Mouse (Mus musculus): ENCODE data around the gene Baz1a. TPM values are rescaled to one million over a fixed set of nuclear protein-coding genes. Genes with fewer than 3 reads are reported as not detected.
"Not testable (repeated sequence)": the region's sequence is repeated elsewhere in the genome, so short reads cannot be mapped to it uniquely, and the experiment has no call there.

The Baz1a gene
- polyA plus RNA-seq, 1 experiment, result 3.1 TPM

DNA sequence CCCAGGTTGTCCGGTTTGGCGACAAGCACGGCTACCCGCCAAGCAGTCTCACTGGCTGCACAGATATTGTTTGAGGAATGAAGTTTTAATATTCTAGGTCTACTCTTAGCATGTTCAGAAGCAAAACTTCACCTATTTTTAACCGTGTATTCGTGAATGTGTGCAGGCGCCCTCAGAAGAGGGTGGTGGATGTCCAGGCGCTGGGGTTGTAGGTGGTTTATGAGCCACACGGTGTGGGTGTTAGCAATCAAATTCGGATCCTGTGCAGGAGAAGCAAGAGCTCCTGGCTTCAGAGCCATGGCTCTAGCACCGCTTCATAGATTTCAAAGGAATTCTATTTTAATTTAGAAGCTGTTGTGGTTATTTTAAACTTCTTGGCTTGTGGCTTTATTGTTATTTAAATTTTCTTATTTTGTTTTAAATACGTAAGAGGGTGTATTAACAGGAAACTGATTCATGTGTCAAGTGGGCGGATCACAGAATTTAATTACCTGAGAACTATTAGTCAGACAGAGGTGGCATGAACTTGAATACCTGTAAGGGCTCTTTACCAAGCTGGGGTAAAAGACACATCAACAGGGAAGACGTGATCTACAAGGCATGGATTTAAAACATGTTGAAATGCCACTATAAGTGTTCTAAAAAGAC, 6.7 kb downstream of the Baz1a start:
- Histone ChIP-seq H3K27me3 (ENCODE audit: control insufficient read depth, insufficient read depth, low read length) (no peaks in the 10 kb centered on the region), H3K27ac (ENCODE audit: insufficient read depth, low read depth, low read length) (no peak overlapping the region), H3K4me3 (ENCODE audit: low read depth, low read length) (no peak overlapping the region), H3K4me1 (ENCODE audit: control insufficient read depth, insufficient read depth, insufficient read length, low read length) (no peaks in the 10 kb centered on the region), H3K36me3 (ENCODE audit: control insufficient read depth, insufficient read depth, low read length) (no peaks in the 10 kb centered on the region)
- 82% methylated on average over 14 of the region's 14 CpGs for WGBS
- TF ChIP-seq POLR2A (IDR thresholded peaks at IDR 0.05; ENCODE audit: low read depth, low read length) (no peak), CTCF (IDR thresholded peaks at IDR 0.05; ENCODE audit: extremely low read depth, insufficient read length, insufficient replicate concordance, low read depth, low read length) (no peak)

DNA sequence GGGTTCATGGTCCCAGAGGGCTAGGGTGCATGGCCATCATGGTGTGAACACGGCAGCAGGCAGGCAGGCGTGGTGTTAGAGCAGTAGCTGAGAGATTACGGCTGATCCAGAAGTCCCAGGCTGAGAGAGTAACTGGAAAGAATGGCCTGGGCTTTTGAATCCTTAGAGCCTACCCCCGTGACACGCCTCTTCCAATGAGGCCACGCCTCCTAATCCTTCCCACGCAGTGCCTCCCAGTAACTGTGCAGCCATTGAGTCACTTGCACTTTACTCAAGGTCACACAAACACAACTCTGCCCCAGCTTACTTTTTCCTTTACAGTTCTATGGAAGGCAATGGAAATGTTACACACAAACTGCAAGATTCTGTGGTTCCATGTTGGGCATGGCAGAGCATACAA, 8.1 kb downstream of the Baz1a start:
- Histone ChIP-seq H3K4me3 (ENCODE audit: low read depth, low read length) (no peak overlapping the region), H3K27me3 (ENCODE audit: control insufficient read depth, insufficient read depth, low read length) (no peaks in the 10 kb centered on the region), H3K27ac (ENCODE audit: insufficient read depth, low read depth, low read length) (no peak overlapping the region), H3K36me3 (ENCODE audit: control insufficient read depth, insufficient read depth, low read length) (no peaks in the 10 kb centered on the region), H3K4me1 (ENCODE audit: control insufficient read depth, insufficient read depth, insufficient read length, low read length) (no peaks in the 10 kb centered on the region)
- TF ChIP-seq CTCF (IDR thresholded peaks at IDR 0.05; ENCODE audit: extremely low read depth, insufficient read length, insufficient replicate concordance, low read depth, low read length) (no peak), POLR2A (IDR thresholded peaks at IDR 0.05; ENCODE audit: low read depth, low read length) (no peak)
- 96% methylated on average over 7 of the region's 7 CpGs for WGBS

DNA sequence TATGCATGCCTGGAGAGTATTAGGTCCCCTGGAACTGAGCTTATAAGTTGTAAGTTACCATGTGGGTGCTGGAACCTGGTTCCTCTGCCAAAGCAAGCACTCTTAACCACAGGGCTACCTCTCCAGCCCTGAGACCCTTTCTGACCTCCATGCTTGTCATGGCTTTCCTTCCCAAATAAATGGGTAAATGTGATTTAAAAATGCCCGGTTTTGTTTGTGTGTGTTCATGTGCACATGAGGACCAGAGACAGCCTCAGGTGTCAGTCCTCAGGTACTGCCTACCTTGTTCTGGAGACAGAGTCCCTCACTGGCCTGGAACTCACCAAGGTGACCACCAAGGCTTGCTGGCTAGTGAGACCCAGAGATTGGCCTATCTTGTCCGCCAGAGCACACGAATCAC, 9.8 kb downstream of the Baz1a start:
- H3K4me1 ChIP-seq (ENCODE audit: control insufficient read depth, insufficient read depth, insufficient read length, low read length), result no peaks in the 10 kb centered on the region
- H3K36me3 ChIP-seq (ENCODE audit: control insufficient read depth, insufficient read depth, low read length), result no peaks in the 10 kb centered on the region
- no peak overlapping the region for H3K27ac ChIP-seq (ENCODE audit: insufficient read depth, low read depth, low read length)
- no peak overlapping the region for H3K4me3 ChIP-seq (ENCODE audit: low read depth, low read length)
- no peaks in the 10 kb centered on the region for H3K27me3 ChIP-seq (ENCODE audit: control insufficient read depth, insufficient read depth, low read length)
- TF ChIP-seq POLR2A (IDR thresholded peaks at IDR 0.05; ENCODE audit: low read depth, low read length), result no peak
- TF ChIP-seq CTCF (IDR thresholded peaks at IDR 0.05; ENCODE audit: extremely low read depth, insufficient read length, insufficient replicate concordance, low read depth, low read length), result no peak
- 88% methylated on average over 3 of the region's 3 CpGs for WGBS

DNA sequence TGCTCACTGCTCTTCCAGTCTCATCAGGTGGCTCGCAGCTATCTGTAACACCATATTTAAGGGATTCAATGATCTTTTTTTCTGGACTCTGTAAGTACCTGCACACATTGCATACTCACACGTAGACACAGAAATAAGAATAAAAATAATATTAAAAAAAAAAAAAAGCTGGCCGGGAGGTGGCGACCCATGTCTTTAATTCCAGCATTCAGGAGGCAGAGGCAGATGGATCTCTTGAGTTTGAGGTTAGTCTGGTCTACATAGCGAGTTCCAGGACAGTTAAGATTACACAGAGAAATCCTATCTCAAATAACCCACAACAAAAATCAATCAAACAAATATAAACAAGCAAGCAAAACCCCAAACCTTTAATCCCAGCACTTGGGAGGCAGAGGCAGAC, 10.3 kb downstream of the Baz1a start:
- TF ChIP-seq CTCF (IDR thresholded peaks at IDR 0.05; ENCODE audit: extremely low read depth, insufficient read length, insufficient replicate concordance, low read depth, low read length) (no peak), POLR2A (IDR thresholded peaks at IDR 0.05; ENCODE audit: low read depth, low read length) (no peak)
- H3K4me3 ChIP-seq (ENCODE audit: low read depth, low read length), result no peak overlapping the region
- H3K27me3 ChIP-seq (ENCODE audit: control insufficient read depth, insufficient read depth, low read length), result no peaks in the 10 kb centered on the region
- WGBS, result 87% methylated on average over 5 of the region's 5 CpGs
- no peaks in the 10 kb centered on the region for H3K4me1 ChIP-seq (ENCODE audit: control insufficient read depth, insufficient read depth, insufficient read length, low read length)
- no peaks in the 10 kb centered on the region for H3K36me3 ChIP-seq (ENCODE audit: control insufficient read depth, insufficient read depth, low read length)
- no peak overlapping the region for H3K27ac ChIP-seq (ENCODE audit: insufficient read depth, low read depth, low read length)

DNA sequence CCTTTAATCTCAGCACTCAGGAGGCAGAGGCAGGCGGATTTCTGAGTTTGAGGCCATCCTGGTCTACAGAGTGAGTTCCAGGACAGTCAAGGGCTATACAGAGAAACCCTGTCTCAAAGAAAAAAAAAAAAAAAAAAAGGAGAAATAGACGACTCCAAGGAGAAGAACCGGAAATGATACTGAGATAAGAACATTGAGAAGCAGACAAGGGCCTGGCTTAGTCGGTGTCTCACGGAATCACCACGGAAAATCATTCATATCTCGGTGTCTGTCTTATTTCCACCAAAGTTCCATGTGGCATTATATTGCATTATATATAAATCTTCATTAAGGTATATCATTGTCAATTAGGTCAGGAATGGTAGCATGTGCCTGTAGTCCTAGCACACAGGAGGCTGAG, 11.6 kb downstream of the Baz1a start:
- not testable (repeated sequence) for H3K27me3 ChIP-seq (ENCODE audit: control insufficient read depth, insufficient read depth, low read length)
- WGBS, result 79% methylated on average over 7 of the region's 7 CpGs

DNA sequence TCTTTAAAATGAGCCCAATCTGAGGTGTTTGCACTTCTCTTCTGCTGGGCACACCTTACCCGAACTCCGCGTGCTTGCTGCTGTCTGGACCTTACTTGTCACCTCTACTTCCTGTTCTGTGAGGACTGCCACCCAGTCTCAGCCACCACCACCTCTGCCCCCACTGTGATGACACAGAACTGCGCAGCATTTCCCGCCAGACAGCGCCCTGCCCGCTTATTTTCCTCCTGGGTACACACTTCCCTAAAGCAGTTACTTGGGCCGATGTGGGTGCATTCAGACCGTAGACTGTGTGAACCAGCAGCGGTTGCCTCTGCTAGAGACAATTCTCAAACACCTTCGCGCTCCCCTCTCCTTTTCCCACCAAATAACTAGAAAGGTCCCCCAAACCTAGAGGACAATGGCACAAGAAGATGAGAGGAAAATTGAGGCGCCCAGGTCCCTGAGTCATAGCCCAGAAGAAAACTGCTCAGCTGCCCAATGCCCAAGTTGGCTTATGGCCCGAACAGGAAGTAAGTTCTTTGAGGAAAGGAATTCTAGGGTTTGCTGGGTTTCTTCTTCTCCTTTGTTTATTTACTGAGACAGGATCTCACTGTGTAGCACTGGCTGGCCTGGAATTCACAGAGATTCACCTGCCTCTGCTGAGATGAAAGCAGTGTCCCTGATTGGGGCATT, 15.0 kb downstream of the Baz1a start:
- TF ChIP-seq CTCF (IDR thresholded peaks at IDR 0.05; ENCODE audit: extremely low read depth, insufficient read length, insufficient replicate concordance, low read depth, low read length) (no peak), POLR2A (IDR thresholded peaks at IDR 0.05; ENCODE audit: low read depth, low read length) (no peak)
- Histone ChIP-seq H3K4me1 (ENCODE audit: control insufficient read depth, insufficient read depth, insufficient read length, low read length) (no peaks in the 10 kb centered on the region), H3K4me3 (ENCODE audit: low read depth, low read length) (no peak overlapping the region), H3K27me3 (ENCODE audit: control insufficient read depth, insufficient read depth, low read length) (no peaks in the 10 kb centered on the region), H3K36me3 (ENCODE audit: control insufficient read depth, insufficient read depth, low read length) (no peaks in the 10 kb centered on the region), H3K27ac (ENCODE audit: insufficient read depth, low read depth, low read length) (no peak overlapping the region)
- 67% methylated on average over 14 of the region's 14 CpGs for WGBS

More for the DNA sequence above, 11.6 kb downstream of the Baz1a start:
- H3K4me1 ChIP-seq (ENCODE audit: control insufficient read depth, insufficient read depth, insufficient read length, low read length); H3K36me3 ChIP-seq (ENCODE audit: control insufficient read depth, insufficient read depth, low read length); H3K27ac ChIP-seq (ENCODE audit: insufficient read depth, low read depth, low read length); H3K4me3 ChIP-seq (ENCODE audit: low read depth, low read length): not testable (repeated sequence)

DNA sequence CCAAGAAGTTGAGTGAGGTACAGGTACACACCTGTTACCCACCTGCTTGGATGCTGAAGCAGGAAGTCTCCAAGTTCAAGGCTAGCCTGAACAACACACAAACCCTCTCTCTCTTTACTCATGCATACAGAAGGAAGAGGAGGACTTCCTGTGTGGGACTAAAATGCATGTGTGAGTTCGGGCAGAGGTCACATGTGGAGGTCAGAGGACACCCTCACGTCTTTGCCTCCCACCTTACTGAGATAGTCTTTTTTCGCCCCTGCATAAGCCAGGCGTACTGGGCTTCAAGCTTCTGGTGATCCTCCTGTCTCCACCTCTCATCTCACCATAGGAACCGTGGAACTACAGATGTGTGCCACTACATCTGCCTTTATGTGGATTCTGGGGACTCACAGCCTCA, 15.7 kb downstream of the Baz1a start:
- Histone ChIP-seq H3K4me3 (ENCODE audit: low read depth, low read length) (no peak overlapping the region), H3K27me3 (ENCODE audit: control insufficient read depth, insufficient read depth, low read length) (no peaks in the 10 kb centered on the region), H3K27ac (ENCODE audit: insufficient read depth, low read depth, low read length) (no peak overlapping the region), H3K36me3 (ENCODE audit: control insufficient read depth, insufficient read depth, low read length) (no peaks in the 10 kb centered on the region), H3K4me1 (ENCODE audit: control insufficient read depth, insufficient read depth, insufficient read length, low read length) (no peaks in the 10 kb centered on the region)
- WGBS, result 81% methylated on average over 5 of the region's 5 CpGs
- no peak for TF ChIP-seq CTCF (IDR thresholded peaks at IDR 0.05; ENCODE audit: extremely low read depth, insufficient read length, insufficient replicate concordance, low read depth, low read length)
- no peak for TF ChIP-seq POLR2A (IDR thresholded peaks at IDR 0.05; ENCODE audit: low read depth, low read length)
